In genomic region chr8:121310976-121311819, GRCm38 (mm10) we compare ENCODE assay signal across 8 mouse cellular contexts.
DNase-seq lines count a peak whose midpoint lies in the region; ATAC-seq and TF ChIP-seq lines count a peak whose summit lies in the region.

No protein-coding gene starts in this region.

- no peak overlapping the region for H3K4me3 ChIP-seq in lung, embryonic 16.5 days (ENCODE audit: low read length)
- H3K4me3 ChIP-seq in lung, adult 2 months (replicated peaks; ENCODE audit: extremely low read depth, low read depth, low read length), result no peak overlapping the region
- peak overlapping the region; percentile 29 for H3K4me3 ChIP-seq in embryonic facial prominence, embryonic 10.5 days
- no peak overlapping the region for H3K4me3 ChIP-seq in hindbrain, embryonic 16.5 days (ENCODE audit: low read length)

- H3K9ac ChIP-seq in lung, embryonic 16.5 days (ENCODE audit: low read length), result peak overlapping the region; percentile 5; the same call in 1 of the 2 replicates
- H3K9ac ChIP-seq in hindbrain, embryonic 16.5 days (ENCODE audit: low read depth, low read length), result peak overlapping the region; percentile 44; the same call in 1 of the 2 replicates

- no peak for DNase-seq in lung, adult 2 months
- peak; percentile 59 for DNase-seq in embryonic facial prominence, embryonic 10.5 days (ENCODE audit: low spot score)
- peak; percentile 69 for DNase-seq in retina, postnatal 1 day
- DNase-seq in urinary bladder, postnatal 25 days (ENCODE audit: low spot score), result no peak
- no peak for DNase-seq in gastrocnemius, postnatal 36 days

- intact Hi-C loops in gastrocnemius, postnatal 36 days (cut with DNase I), result no loop called here

- no peak for TF ChIP-seq CTCF in lung, adult 2 months (IDR thresholded peaks at IDR 0.05; ENCODE audit: insufficient read depth, low read length)

- H3K27me3 ChIP-seq in lung, embryonic 16.5 days (ENCODE audit: control insufficient read depth, insufficient read depth, low read depth, low read length), result no peaks in the 10 kb centered on the region
- peaks cover 56% of the 10 kb centered on the region for H3K27me3 ChIP-seq in embryonic facial prominence, embryonic 10.5 days (replicated peaks; ENCODE audit: low read depth, poor library complexity, severe bottlenecking)
- no peaks in the 10 kb centered on the region for H3K27me3 ChIP-seq in hindbrain, embryonic 16.5 days (replicated peaks; ENCODE audit: control insufficient read depth, insufficient read depth, low read length)

- no peak for ATAC-seq in lung, embryonic 16.5 days (ENCODE audit: low read depth)
- ATAC-seq in hindbrain, embryonic 16.5 days, result no peak; the same call in 1 of the 2 replicates
- ATAC-seq in monocyte, adult 5-6 weeks (replicated peaks; ENCODE audit: insufficient number of reproducible peaks, low FRiP score, low TSS enrichment, poor library complexity, severe bottlenecking), result no peak

- TF ChIP-seq POLR2A in lung, adult 2 months (IDR thresholded peaks at IDR 0.05; ENCODE audit: borderline replicate concordance, extremely low read depth, low read depth, low read length), result no peak

- 20% methylated on average over 25 of the region's 25 CpGs for WGBS in lung, embryonic 16.5 days
- WGBS in lung, adult 2 months, result 43% methylated on average over 25 of the region's 25 CpGs
- WGBS in embryonic facial prominence, embryonic 10.5 days, result 33% methylated on average over 25 of the region's 25 CpGs
- 33% methylated on average over 25 of the region's 25 CpGs for WGBS in hindbrain, embryonic 16.5 days

- peaks cover 24% of the 10 kb centered on the region for H3K4me1 ChIP-seq in lung, embryonic 16.5 days (replicated peaks; ENCODE audit: control insufficient read depth, insufficient read depth, low read length)
- H3K4me1 ChIP-seq in lung, adult 2 months (ENCODE audit: control insufficient read depth, insufficient read depth, low read length), result peaks cover 5% of the 10 kb centered on the region; the same call in 1 of the 2 replicates
- H3K4me1 ChIP-seq in embryonic facial prominence, embryonic 10.5 days, result peaks cover 70% of the 10 kb centered on the region
- peaks cover 6% of the 10 kb centered on the region for H3K4me1 ChIP-seq in hindbrain, embryonic 16.5 days (ENCODE audit: control insufficient read depth, insufficient read depth, low read depth, low read length)

- no peaks in the 10 kb centered on the region for H3K36me3 ChIP-seq in lung, embryonic 16.5 days (ENCODE audit: control insufficient read depth, insufficient read depth, low read length)
- no peaks in the 10 kb centered on the region for H3K36me3 ChIP-seq in embryonic facial prominence, embryonic 10.5 days (replicated peaks)
- H3K36me3 ChIP-seq in hindbrain, embryonic 16.5 days (ENCODE audit: control insufficient read depth, insufficient read depth, low read length), result no peaks in the 10 kb centered on the region

- H3K27ac ChIP-seq in lung, embryonic 16.5 days (ENCODE audit: low read length), result no peak overlapping the region
- peak overlapping the region; percentile 65 for H3K27ac ChIP-seq in embryonic facial prominence, embryonic 10.5 days (replicated peaks)
- H3K27ac ChIP-seq in hindbrain, embryonic 16.5 days (ENCODE audit: low read depth, low read length), result no peak overlapping the region

- peak overlapping the region; percentile 16; the same call in 1 of the 2 replicates for H3K4me2 ChIP-seq in lung, embryonic 16.5 days (ENCODE audit: low read depth, low read length)
- peak overlapping the region; percentile 22 for H3K4me2 ChIP-seq in hindbrain, embryonic 16.5 days (ENCODE audit: low read length)

- no peaks in the 10 kb centered on the region for H3K9me3 ChIP-seq in lung, embryonic 16.5 days (ENCODE audit: control insufficient read depth, low read length)
- no peaks in the 10 kb centered on the region for H3K9me3 ChIP-seq in embryonic facial prominence, embryonic 10.5 days
- H3K9me3 ChIP-seq in hindbrain, embryonic 16.5 days (ENCODE audit: control insufficient read depth, low read length), result no peaks in the 10 kb centered on the region

Comparison
In these comparisons a context has a peak if more than half of its experiments do, and no peak if none do; other contexts are left out.
1. DNase-seq: peak in embryonic facial prominence, embryonic 10.5 days (single experiment) and retina, postnatal 1 day (single experiment); none in lung, adult 2 months (single experiment), urinary bladder, postnatal 25 days (single experiment) and gastrocnemius, postnatal 36 days (0 of 2).